Mouse (Mus musculus): ENCODE data around the gene Krt16.
"Not testable (repeated sequence)": the region's sequence is repeated elsewhere in the genome, so short reads cannot be mapped to it uniquely, and the experiment has no call there.

The Krt16 gene

GRCm38 (mm10) chr11:100255514-100255913, 6.8 kb upstream of the Krt16 start:
- DNase-seq = no peak

GRCm38 (mm10) chr11:100254360-100255090, 5.8 kb upstream of the Krt16 start:
- no peak for DNase-seq

- not testable (repeated sequence) for DNase-seq
These were observed 2.2 kb downstream of the Krt16 start for GRCm38 (mm10) chr11:100246471-100246870.

- DNase-seq = not testable (repeated sequence)
These were observed 8.4 kb downstream of the Krt16 start for GRCm38 (mm10) chr11:100240272-100240671.

GRCm38 (mm10) chr11:100221741-100222140, 27.0 kb downstream of the Krt16 start:
- DNase-seq = no peak

GRCm38 (mm10) chr11:100219304-100219703, 29.4 kb downstream of the Krt16 start:
- no peak for DNase-seq

- no peak for DNase-seq
These were observed 40.2 kb downstream of the Krt16 start for GRCm38 (mm10) chr11:100208542-100208941.

- no peak for DNase-seq
These were observed 41.2 kb downstream of the Krt16 start, which contains the start of gene Krt14 for GRCm38 (mm10) chr11:100207498-100207897. Gene Krt14 (minus strand): TSS chr11:100207548.

- peak; percentile 61 for DNase-seq
These were observed 45.3 kb downstream of the Krt16 start for GRCm38 (mm10) chr11:100203448-100203847.

GRCm38 (mm10) chr11:100202906-100203305, 45.8 kb downstream of the Krt16 start:
- DNase-seq = no peak

GRCm38 (mm10) chr11:100200104-100200820, 48.4 kb downstream of the Krt16 start:
- peak; percentile 35 for DNase-seq

GRCm38 (mm10) chr11:100198666-100199065, 50.0 kb downstream of the Krt16 start:
- DNase-seq = no peak

All from lung, postnatal 14 days (tissue).